Mouse (Mus musculus) ES-Bruce4 (cell line): Measurements from ENCODE around the gene Dnah8. TPM values are rescaled to one million over a fixed set of nuclear protein-coding genes. Genes with fewer than 3 reads are reported as not detected.
A peak's percentile ranks its signal among the peaks of the same experiment; 100 is the strongest.

Experiments
- H3K27ac ChIP-seq: 2 replicates; pipeline ENCODE4 v1.5.1; 2012; ENCODE audit warnings: low read length, inconsistent platforms; ENCODE audit not compliant: insufficient read depth
- H3K27me3 ChIP-seq: 2 replicates; pipeline ENCODE4 v1.6.1; 2012; ENCODE audit warnings: mild to moderate bottlenecking, low read length, inconsistent platforms; ENCODE audit not compliant: control insufficient read depth, poor library complexity, insufficient read depth, severe bottlenecking
- H3K36me3 ChIP-seq: 2 replicates; pipeline ENCODE4 v1.6.1; 2012; ENCODE audit warnings: inconsistent platforms, mild to moderate bottlenecking, low read length, moderate library complexity; ENCODE audit not compliant: control insufficient read depth, poor library complexity, insufficient read depth, severe bottlenecking
- H3K4me1 ChIP-seq: one replicate; pipeline ENCODE4 v1.8.1; 2011; ENCODE audit warnings: low read length; ENCODE audit not compliant: control insufficient read depth, insufficient read depth
- H3K4me3 ChIP-seq: 2 replicates; pipeline ENCODE4 v1.5.1; 2011; ENCODE audit warnings: low read depth, mild to moderate bottlenecking, low read length
- H3K9ac ChIP-seq: 2 replicates; pipeline ENCODE4 v1.6.1; 2012; ENCODE audit warnings: low read depth, mild to moderate bottlenecking, inconsistent platforms; ENCODE audit not compliant: poor library complexity, severe bottlenecking
- H3K9me3 ChIP-seq: replicated peaks from 2 replicates; pipeline ENCODE4 v1.6.1; 2012; ENCODE audit warnings: mild to moderate bottlenecking, low read length, inconsistent platforms; ENCODE audit not compliant: control insufficient read depth, poor library complexity, insufficient read depth, severe bottlenecking
- CTCF ChIP-seq: IDR thresholded peaks from one replicate; pipeline ENCODE4 v1.8.1; 2011; ENCODE audit warnings: low read depth, low read length
- EP300 ChIP-seq: IDR thresholded peaks from 2 replicates; pipeline ENCODE4 v1.6.1; 2011; ENCODE audit warnings: low read depth, low read length; ENCODE audit not compliant: insufficient read depth
- POLR2A ChIP-seq: IDR thresholded peaks from one replicate; pipeline ENCODE4 v1.8.1; 2011; ENCODE audit warnings: low read length; ENCODE audit not compliant: insufficient read depth
- polyA plus RNA-seq: library from polyadenylated mRNA; stranded (reverse); fragments of >200 nt; gene quantifications from 2 replicates; pipeline ENCODE4 v1.2.4, GENCODE M21; 2011; ENCODE audit warnings: low read depth; ENCODE audit not compliant: missing spikeins, insufficient read depth, insufficient read length

Dnah8 gene
- polyA plus RNA-seq, 1 experiment = 25.8 TPM

DNA sequence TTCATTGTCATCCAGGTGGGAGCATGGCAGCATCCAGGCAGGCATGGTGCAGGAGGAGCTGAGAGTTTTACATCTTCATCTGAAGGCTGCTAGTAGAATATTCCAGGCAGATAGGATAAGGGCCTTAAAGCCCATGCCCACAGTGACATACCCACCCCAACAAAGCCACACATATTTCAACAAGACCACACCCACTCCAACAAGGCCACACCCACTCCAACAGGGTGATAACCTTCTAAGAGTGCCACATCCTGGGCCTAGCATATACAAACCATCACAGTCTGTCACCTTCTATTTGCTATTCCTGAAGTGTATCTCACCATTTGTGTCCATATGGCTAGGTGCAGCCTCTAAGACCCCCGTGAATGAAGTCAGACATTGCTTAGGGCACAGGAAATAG, 13.6 kb downstream of the Dnah8 start:
- no peaks in the 10 kb centered on the region for H3K27me3 ChIP-seq
- no peak for TF ChIP-seq EP300
- TF ChIP-seq POLR2A = no peak
- no peak for TF ChIP-seq CTCF
- peaks cover 2% of the 10 kb centered on the region for H3K4me1 ChIP-seq
- H3K36me3 ChIP-seq = no peaks in the 10 kb centered on the region
- no peak overlapping the region for H3K4me3 ChIP-seq
- no peak overlapping the region for H3K27ac ChIP-seq
- no peaks in the 10 kb centered on the region for H3K9me3 ChIP-seq
- H3K9ac ChIP-seq = no peak overlapping the region

DNA sequence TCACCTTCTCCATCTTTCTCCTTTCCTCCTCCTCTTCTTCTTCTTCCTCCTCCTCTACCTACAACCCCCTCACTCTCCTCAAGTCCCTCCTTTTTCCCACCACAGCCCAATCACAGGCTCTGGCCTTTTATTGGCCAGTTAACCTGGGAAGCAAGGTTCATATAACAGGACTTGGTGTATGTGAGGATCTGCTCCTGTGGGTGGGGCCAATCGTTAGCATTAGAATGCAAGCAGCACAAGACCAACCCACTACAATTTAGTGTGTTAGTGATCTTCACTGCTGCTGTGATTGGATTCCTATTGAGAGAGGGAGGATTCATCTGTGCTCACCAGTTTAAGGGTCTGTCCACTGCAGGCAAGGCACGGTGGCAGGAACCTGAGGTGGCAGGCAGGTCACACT, 14.8 kb downstream of the Dnah8 start:
- Histone ChIP-seq H3K9ac (no peak overlapping the region), H3K36me3 (no peaks in the 10 kb centered on the region), H3K4me1 (peaks cover 2% of the 10 kb centered on the region), H3K27ac (no peak overlapping the region), H3K9me3 (no peaks in the 10 kb centered on the region), H3K27me3 (no peaks in the 10 kb centered on the region), H3K4me3 (no peak overlapping the region)
- TF ChIP-seq CTCF (no peak), EP300 (no peak), POLR2A (no peak)

DNA sequence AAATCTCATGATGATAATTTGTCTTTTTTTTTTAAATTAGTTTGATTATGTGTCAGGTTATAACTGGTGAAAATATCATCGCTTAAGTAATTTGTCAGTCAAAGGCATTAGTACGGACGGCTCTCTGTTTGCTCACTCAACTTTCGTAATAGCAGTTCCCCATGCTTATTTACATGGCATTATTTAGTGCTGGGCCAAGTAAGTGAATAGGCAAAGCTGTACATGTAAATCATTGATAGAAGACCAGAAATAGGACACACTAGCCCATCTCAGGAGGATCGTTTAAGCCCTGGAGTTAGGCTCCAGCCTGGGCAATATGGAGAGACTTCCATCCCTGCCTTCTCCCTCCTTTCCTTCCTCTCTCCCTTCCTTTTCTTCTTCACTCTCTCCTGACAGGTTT, 16.7 kb downstream of the Dnah8 start:
- TF ChIP-seq POLR2A (no peak), CTCF (no peak), EP300 (no peak)
- Histone ChIP-seq H3K27me3 (no peaks in the 10 kb centered on the region), H3K4me1 (peaks cover 2% of the 10 kb centered on the region), H3K36me3 (no peaks in the 10 kb centered on the region), H3K9ac (no peak overlapping the region), H3K27ac (no peak overlapping the region), H3K9me3 (no peaks in the 10 kb centered on the region), H3K4me3 (no peak overlapping the region)

DNA sequence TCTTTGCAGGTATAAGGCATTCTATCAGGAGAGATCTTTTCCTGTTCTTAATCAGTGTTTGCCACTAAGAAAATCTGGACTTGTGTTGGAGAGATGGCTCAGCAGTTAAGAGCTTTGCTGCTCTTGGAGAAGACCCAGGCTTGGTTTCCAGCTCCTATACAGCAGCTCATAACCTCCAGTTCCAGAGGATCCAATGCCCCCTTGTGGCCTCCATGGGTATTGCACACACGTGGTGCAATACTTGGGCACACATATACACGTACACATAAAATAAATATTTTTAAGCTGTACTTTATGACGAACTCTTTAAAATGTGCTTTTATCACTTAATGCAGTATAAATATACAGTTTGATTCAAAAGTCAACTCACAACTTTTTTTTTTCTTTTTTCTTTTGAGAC, 24.6 kb downstream of the Dnah8 start:
- Histone ChIP-seq H3K36me3 (no peaks in the 10 kb centered on the region), H3K27me3 (no peaks in the 10 kb centered on the region), H3K9ac (no peak overlapping the region), H3K27ac (no peak overlapping the region), H3K4me1 (peaks cover 2% of the 10 kb centered on the region), H3K9me3 (peaks cover 10% of the 10 kb centered on the region), H3K4me3 (no peak overlapping the region)
- peak; percentile 13 for TF ChIP-seq CTCF
- TF ChIP-seq EP300 = no peak

DNA sequence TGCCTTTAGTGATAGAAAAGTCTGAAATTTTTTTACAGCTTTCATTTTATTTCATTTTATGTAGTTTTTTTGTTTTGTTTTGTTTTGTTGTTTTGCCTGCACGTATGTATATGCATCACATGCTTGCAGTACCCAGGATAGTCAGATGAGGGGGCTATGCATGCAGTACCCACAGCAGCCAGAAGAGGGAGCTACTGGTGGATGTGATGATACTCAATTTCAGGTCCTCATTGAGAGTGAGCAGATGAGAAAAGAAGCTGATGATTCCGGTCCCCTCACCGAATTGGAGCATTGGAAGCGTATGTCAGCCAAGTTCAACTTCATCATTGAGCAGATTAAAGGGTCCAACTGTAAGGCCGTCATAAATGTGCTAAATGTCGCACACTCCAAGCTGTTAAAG, 28.9 kb downstream of the Dnah8 start:
- peaks cover 2% of the 10 kb centered on the region for H3K4me1 ChIP-seq
- TF ChIP-seq POLR2A = no peak
- TF ChIP-seq EP300 = no peak
- TF ChIP-seq CTCF = peak; percentile 52
- H3K9ac ChIP-seq = no peak overlapping the region
- H3K36me3 ChIP-seq = no peaks in the 10 kb centered on the region
- H3K4me3 ChIP-seq = no peak overlapping the region
- H3K27me3 ChIP-seq = no peaks in the 10 kb centered on the region
- H3K27ac ChIP-seq = no peak overlapping the region
- peaks cover 10% of the 10 kb centered on the region for H3K9me3 ChIP-seq

DNA sequence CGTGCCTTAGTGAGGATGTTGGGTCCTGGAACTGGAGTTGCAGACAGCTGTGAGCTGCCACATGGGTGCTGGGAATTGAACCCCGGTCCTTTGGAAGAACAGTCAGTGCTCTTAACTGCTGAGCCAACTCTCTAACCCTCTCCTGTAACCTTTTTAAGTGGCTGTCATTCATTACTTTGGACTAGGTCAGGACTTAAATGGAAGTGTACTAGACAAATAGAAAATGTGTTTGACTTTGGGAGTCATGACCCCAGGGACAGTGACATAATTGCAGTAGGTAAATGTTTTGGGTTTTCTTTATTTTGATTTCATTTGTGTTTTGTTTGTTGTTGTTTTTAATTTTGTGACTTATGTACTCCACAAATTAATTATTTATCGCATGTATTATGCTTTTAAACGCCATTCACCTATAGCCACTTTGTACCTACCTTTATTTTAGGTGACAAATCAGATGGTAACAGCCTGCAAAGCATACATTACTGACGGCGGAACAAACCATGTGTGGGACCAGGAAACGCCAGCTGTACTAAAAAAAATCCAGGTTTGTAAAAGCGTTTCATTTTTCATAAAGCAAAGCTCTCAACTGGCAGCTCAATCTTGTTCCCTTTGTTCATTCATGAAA, 33.5 kb downstream of the Dnah8 start:
- Histone ChIP-seq H3K4me3 (peak overlapping the region; percentile 23), H3K9ac (no peak overlapping the region), H3K36me3 (no peaks in the 10 kb centered on the region), H3K9me3 (peaks cover 5% of the 10 kb centered on the region; the same call in 1 of the 2 replicates), H3K27me3 (no peaks in the 10 kb centered on the region), H3K4me1 (peaks cover 8% of the 10 kb centered on the region), H3K27ac (no peak overlapping the region)
- no peak for TF ChIP-seq EP300
- no peak for TF ChIP-seq CTCF
- TF ChIP-seq POLR2A = no peak

DNA sequence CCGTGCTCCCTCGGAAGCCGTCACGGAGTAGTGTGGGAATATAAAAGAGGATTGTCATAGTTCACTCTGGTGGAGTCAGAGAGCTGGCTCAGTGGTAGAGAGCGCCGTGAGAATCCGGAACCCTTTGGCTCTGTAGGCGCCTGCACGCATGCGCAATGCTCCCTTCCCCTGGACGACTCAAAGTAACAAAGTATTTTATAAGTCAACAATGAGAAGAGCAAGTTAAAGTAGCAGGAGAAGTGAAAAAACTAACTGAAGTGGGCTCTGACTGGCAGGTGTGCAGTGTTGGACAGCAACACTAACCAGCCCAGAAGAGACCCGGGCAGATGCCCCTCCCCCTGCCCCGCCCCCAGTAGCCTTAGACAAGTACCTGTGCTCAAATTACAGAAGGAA, 34.0 kb downstream of the Dnah8 start:
- Histone ChIP-seq H3K27ac (no peak overlapping the region), H3K9ac (no peak overlapping the region), H3K4me1 (peaks cover 8% of the 10 kb centered on the region), H3K9me3 (0 out of 2 replicates have a peak, but pooled peaks cover under 1% of the 10 kb centered on the region), H3K27me3 (no peaks in the 10 kb centered on the region), H3K36me3 (no peaks in the 10 kb centered on the region), H3K4me3 (peak overlapping the region; percentile 23)
- TF ChIP-seq CTCF (no peak), EP300 (no peak), POLR2A (no peak)
